Mouse (Mus musculus): Measurements from ENCODE around the gene Gm47841.
A peak's percentile ranks its signal among the peaks of the same experiment; 100 is the strongest.

Gm47841 gene

GRCm38 (mm10) chr15:101041966-101042365, 5.2 kb downstream of the Gm47841 start:
- DNase-seq: no peak

DNA sequence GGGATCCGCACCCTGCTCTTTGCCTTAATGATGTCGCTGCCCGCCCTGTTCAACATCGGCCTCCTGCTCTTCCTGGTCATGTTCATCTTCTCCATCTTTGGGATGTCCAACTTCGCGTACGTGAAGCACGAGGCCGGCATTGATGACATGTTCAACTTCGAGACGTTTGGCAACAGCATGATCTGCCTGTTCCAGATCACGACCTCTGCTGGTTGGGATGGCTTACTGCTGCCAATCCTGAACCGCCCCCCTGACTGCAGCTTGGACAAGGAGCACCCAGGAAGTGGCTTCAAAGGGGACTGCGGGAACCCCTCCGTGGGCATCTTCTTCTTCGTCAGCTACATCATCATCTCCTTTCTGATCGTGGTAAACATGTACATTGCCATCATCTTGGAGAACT, 7.5 kb downstream of the Gm47841 start:
- DNase-seq: peak; percentile 60

GRCm38 (mm10) chr15:101028960-101029359, 18.2 kb downstream of the Gm47841 start:
- no peak for DNase-seq

DNA sequence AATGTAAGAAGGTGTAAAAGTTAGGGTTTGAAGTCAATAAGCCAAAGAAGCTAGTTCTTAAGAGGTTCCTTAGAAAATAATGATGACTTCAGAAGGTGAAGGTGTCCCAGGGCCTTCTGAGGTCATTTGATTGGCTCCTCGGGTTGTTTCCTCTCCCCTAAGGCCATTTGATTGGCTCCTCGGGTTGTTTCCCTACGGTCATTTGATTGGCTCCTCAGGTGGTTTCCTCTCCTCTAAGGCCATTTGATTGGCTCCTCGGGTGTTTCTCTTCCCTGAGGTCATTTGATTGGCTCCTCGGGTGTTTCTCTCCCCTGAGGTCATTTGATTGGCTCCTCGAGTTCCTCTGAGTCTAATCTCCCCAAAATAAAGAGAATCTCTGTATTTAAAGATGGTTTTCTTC, 35.8 kb downstream of the Gm47841 start:
- no peak for DNase-seq

- DNase-seq: no peak
Observed at GRCm38 (mm10) chr15:101008386-101009010, 38.7 kb downstream of the Gm47841 start.

- no peak for DNase-seq
Observed at GRCm38 (mm10) chr15:101007236-101007635, 40.0 kb downstream of the Gm47841 start.

GRCm38 (mm10) chr15:101006251-101007040, 40.8 kb downstream of the Gm47841 start:
- DNase-seq: peak; percentile 75

- no peak for DNase-seq
Observed at GRCm38 (mm10) chr15:101005717-101006116, 41.5 kb downstream of the Gm47841 start.

- no peak for DNase-seq
Observed at GRCm38 (mm10) chr15:101004538-101004937, 42.7 kb downstream of the Gm47841 start.

GRCm38 (mm10) chr15:101002466-101002865, 44.7 kb downstream of the Gm47841 start:
- DNase-seq: no peak

- no peak for DNase-seq
Observed at GRCm38 (mm10) chr15:101001685-101002084, 45.5 kb downstream of the Gm47841 start.

DNA sequence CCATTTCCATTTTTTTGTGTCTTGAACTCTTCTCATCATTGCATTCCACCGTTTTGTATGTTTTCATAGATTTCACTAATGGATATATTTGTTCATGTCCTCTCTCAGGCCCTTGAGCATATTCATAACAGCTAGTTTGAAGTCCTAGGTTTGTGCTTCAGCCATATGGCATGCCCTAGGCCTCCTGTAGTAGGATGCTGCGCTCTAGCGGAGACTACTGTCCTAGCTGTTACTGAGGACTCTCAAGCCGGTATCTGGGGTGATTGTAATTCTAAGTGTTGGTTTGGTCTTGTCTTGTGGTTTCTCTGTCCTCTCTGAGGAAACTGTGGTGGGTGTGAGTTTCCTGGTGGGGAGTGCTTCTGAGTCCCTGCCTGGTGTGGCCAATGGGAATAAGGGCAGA, 50.1 kb downstream of the Gm47841 start:
- peak; percentile 66 for DNase-seq

All from retina, postnatal 1 day (tissue).